Mouse (Mus musculus) heart, adult 2 months (tissue): ENCODE results near the gene Sestd1. TPM values are rescaled to one million over a fixed set of nuclear protein-coding genes. Genes with fewer than 3 reads are reported as not detected.

ENCODE experiments used
- DNase-seq, 2 experiments: peaks; one replicate each; pipeline ENCODE4 v3.0.0; 2021
- H3K27ac ChIP-seq: fragments of 200-600 bp; 2 replicates; pipeline ENCODE4 v1.8.1; 2022
- H3K27me3 ChIP-seq: fragments of 200-500 bp; 2 replicates; pipeline ENCODE4 v1.6.1; 2012; ENCODE audit warnings: mild to moderate bottlenecking, low read length, inconsistent platforms, mixed read lengths; ENCODE audit not compliant: control insufficient read depth, insufficient read depth
- H3K36me3 ChIP-seq: fragments of 200-500 bp; 2 replicates; pipeline ENCODE4 v1.6.1; 2012; ENCODE audit warnings: low read length, inconsistent platforms; ENCODE audit not compliant: control insufficient read depth, insufficient read depth
- H3K4me1 ChIP-seq: fragments of 200-500 bp; 2 replicates; pipeline ENCODE4 v1.6.1; 2011; ENCODE audit warnings: low read length; ENCODE audit not compliant: control insufficient read depth, insufficient read depth
- H3K4me3 ChIP-seq: fragments of 200-600 bp; 2 replicates; pipeline ENCODE4 v1.8.1; 2022
- H3K79me2 ChIP-seq: fragments of 200-500 bp; replicated peaks from 2 replicates; pipeline ENCODE4 v1.6.1; 2012; ENCODE audit warnings: mild to moderate bottlenecking, inconsistent platforms, low read length, moderate library complexity, mixed read lengths; ENCODE audit not compliant: control insufficient read depth, insufficient read depth
- H3K9ac ChIP-seq: fragments of 200-500 bp; 2 replicates; pipeline ENCODE4 v1.6.1; 2012; ENCODE audit warnings: low read depth, mild to moderate bottlenecking, control low read depth, inconsistent platforms, low read length, mixed read lengths
- CTCF ChIP-seq: fragments of 200-600 bp; IDR thresholded peaks from 2 replicates; pipeline ENCODE4 v1.8.1; 2022; ENCODE audit warnings: antibody characterized with exemption, mild to moderate bottlenecking, moderate library complexity
- EP300 ChIP-seq: fragments of 200-500 bp; IDR thresholded peaks from 2 replicates; pipeline ENCODE4 v1.6.1; 2011; ENCODE audit warnings: low read depth, low read length, control low read depth; ENCODE audit not compliant: insufficient read depth
- POLR2A ChIP-seq: fragments of 200-500 bp; IDR thresholded peaks from 2 replicates; pipeline ENCODE4 v1.6.1; 2011; ENCODE audit warnings: mild to moderate bottlenecking, low read depth, low read length, control low read depth; ENCODE audit not compliant: insufficient read depth
- WGBS: fragments of 180-500 bp; shearing (Covaris S2); methylation state at CpG from one replicate; pipeline ENCODE4 v1.1.7; 2018; 5-methylcytosine and 5-hydroxymethylcytosine counted together
- intact Hi-C: fragments of 180-260 bp; cut with DNase I; formaldehyde crosslinking; loops from one replicate; pipeline ENCODE4 v1.15.1; 2025
- polyA plus RNA-seq: library from polyadenylated mRNA; depleted of rRNA; stranded (reverse); fragments of >200 nt; gene quantifications from 2 replicates; pipeline ENCODE4 v1.2.3, GENCODE M21; 2012
- total RNA-seq, 2 experiments: library from RNA; stranded (reverse); gene quantifications; 2 replicates each; pipeline ENCODE4 v1.2.3; 2021

Gene Sestd1
- total and polyA plus RNA-seq, 3 experiments = 9.0 to 21.2 (median 18.3) TPM

- intact Hi-C loops = no loop called here
Measured at GRCm38 (mm10) chr2:77277272-77277671, 3.1 kb downstream of the Sestd1 start.

GRCm38 (mm10) chr2:77275851-77276250 is 4.5 kb downstream of the Sestd1 start:
- peaks cover 8% of the 10 kb centered on the region for H3K4me1 ChIP-seq

More at GRCm38 (mm10) chr2:77277272-77277671, 3.1 kb downstream of the Sestd1 start:
- Histone ChIP-seq H3K27me3 (no peaks in the 10 kb centered on the region), H3K4me1 (peaks cover 8% of the 10 kb centered on the region), H3K4me3 (no peak overlapping the region), H3K9ac (no peak overlapping the region), H3K36me3 (peaks cover 6% of the 10 kb centered on the region), H3K27ac (no peak overlapping the region), H3K79me2 (peaks cover 2% of the 10 kb centered on the region; the same call in 1 of the 2 replicates)
- TF ChIP-seq POLR2A (no peak), EP300 (no peak), CTCF (no peak)
- 78% methylated on average over 4 of the region's 4 CpGs for WGBS
- DNase-seq = no peak

GRCm38 (mm10) chr2:77274976-77275641 is 5.3 kb downstream of the Sestd1 start:
- no peak for TF ChIP-seq EP300
- TF ChIP-seq POLR2A = no peak
- no peak for TF ChIP-seq CTCF
- Histone ChIP-seq H3K9ac (no peak overlapping the region), H3K27me3 (no peaks in the 10 kb centered on the region), H3K4me1 (peaks cover 10% of the 10 kb centered on the region), H3K36me3 (peaks cover 6% of the 10 kb centered on the region), H3K79me2 (peaks cover 2% of the 10 kb centered on the region; the same call in 1 of the 2 replicates), H3K4me3 (no peak overlapping the region), H3K27ac (no peak overlapping the region)
- WGBS = 41% methylated on average over 9 of the region's 9 CpGs
- intact Hi-C loops = no loop called here
- peak in 1 of 2 experiments; percentile 27 for DNase-seq

More at GRCm38 (mm10) chr2:77275851-77276250, 4.5 kb downstream of the Sestd1 start:
- H3K4me3 ChIP-seq = no peak overlapping the region
- 83% methylated on average over 5 of the region's 5 CpGs for WGBS
- H3K79me2 ChIP-seq = peaks cover 2% of the 10 kb centered on the region; the same call in 1 of the 2 replicates
- no peak overlapping the region for H3K27ac ChIP-seq
- no peaks in the 10 kb centered on the region for H3K27me3 ChIP-seq
- TF ChIP-seq POLR2A (no peak), EP300 (no peak), CTCF (no peak)
- intact Hi-C loops = no loop called here
- no peak for DNase-seq
- H3K36me3 ChIP-seq = peaks cover 6% of the 10 kb centered on the region
- H3K9ac ChIP-seq = no peak overlapping the region

- H3K4me1 ChIP-seq = peaks cover 18% of the 10 kb centered on the region
- no peak overlapping the region for H3K4me3 ChIP-seq
- no peak overlapping the region for H3K27ac ChIP-seq
- intact Hi-C loops = no loop called here
- H3K36me3 ChIP-seq = peaks cover 9% of the 10 kb centered on the region
- DNase-seq = no peak
- H3K27me3 ChIP-seq = no peaks in the 10 kb centered on the region
- TF ChIP-seq EP300 (no peak), POLR2A (no peak), CTCF (no peak)
- H3K9ac ChIP-seq = no peak overlapping the region
- H3K79me2 ChIP-seq = peaks cover 2% of the 10 kb centered on the region
- 84% methylated on average over 2 of the region's 2 CpGs for WGBS
Measured at GRCm38 (mm10) chr2:77272953-77273352, 7.4 kb downstream of the Sestd1 start.

- WGBS = 73% methylated on average over 7 of the region's 7 CpGs
- no peak overlapping the region for H3K9ac ChIP-seq
- TF ChIP-seq POLR2A (no peak), EP300 (no peak), CTCF (no peak)
- H3K27me3 ChIP-seq = no peaks in the 10 kb centered on the region
- peaks cover 1% of the 10 kb centered on the region for H3K79me2 ChIP-seq
- no peak overlapping the region for H3K4me3 ChIP-seq
- H3K4me1 ChIP-seq = peaks cover 19% of the 10 kb centered on the region
- no peak overlapping the region for H3K27ac ChIP-seq
- DNase-seq = no peak
- peaks cover 6% of the 10 kb centered on the region for H3K36me3 ChIP-seq
- intact Hi-C loops = no loop called here
Measured at GRCm38 (mm10) chr2:77270781-77271180, 9.6 kb downstream of the Sestd1 start.

DNA sequence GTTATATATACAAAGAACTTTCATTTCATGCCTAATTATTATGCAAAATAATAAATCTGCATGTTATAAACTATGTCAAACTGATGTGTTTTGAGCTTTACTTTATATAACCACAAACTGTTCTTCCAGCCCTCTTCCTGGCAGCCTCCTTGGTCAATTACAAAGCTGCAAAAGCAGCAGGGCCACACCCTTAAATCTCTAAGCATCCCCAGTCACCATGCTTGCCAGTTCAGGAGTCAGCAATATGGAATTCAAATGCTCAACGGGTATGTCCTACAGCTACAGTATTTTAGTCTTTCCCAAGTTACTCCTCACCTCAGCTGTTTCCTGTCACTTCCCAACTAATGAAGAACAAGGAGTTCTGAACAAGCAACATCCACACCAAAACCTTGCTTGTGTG is 10.3 kb downstream of the Sestd1 start:
- Histone ChIP-seq H3K27ac (no peak overlapping the region), H3K79me2 (peaks cover 1% of the 10 kb centered on the region), H3K9ac (no peak overlapping the region), H3K36me3 (peaks cover 3% of the 10 kb centered on the region), H3K4me3 (no peak overlapping the region), H3K27me3 (no peaks in the 10 kb centered on the region), H3K4me1 (peaks cover 16% of the 10 kb centered on the region)
- 13% methylated on average over 1 of the region's 1 CpGs for WGBS
- intact Hi-C loops = no loop called here
- DNase-seq = no peak
- TF ChIP-seq POLR2A (no peak), CTCF (no peak), EP300 (no peak)
